Comparison of ENCODE assay signal across 8 mouse cellular contexts in the genomic region with DNA sequence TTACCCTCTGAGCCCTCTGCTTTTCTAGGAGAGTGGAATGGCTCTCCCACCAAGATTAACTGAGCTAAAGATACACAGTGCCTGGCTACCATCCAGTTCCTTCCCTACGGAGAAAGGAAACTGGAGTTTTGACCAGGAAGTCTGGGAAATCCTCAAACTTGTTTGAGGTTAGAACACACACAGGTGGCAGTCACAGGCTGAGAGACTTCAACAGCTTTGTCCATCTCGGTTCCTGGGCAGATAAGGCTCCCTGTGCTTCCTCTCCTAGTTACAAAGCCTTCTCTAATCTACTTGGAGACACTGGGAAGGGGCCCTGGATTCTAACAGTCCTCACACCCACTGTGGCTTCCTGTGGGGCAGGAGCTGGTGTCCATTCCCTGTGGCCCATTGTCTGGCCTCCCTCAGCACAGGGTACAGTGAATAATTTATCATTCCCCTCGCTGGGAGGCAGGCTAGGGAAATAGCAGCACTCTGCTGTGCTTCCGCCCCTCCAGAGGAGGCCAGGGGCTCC. TPM values are rescaled to one million over a fixed set of nuclear protein-coding genes. Genes with fewer than 3 reads are reported as not detected.
DNase-seq lines count a peak whose midpoint lies in the region; ATAC-seq lines count a peak whose summit lies in the region.

No protein-coding gene starts in this region.

- H3K9ac ChIP-seq in hindbrain, embryonic 14.5 days, result peak overlapping the region; percentile 86
- no peak overlapping the region for H3K9ac ChIP-seq in liver, embryonic 12.5 days
- peak overlapping the region; percentile 68; the same call in 1 of the 2 replicates for H3K9ac ChIP-seq in stomach, embryonic 14.5 days (replicated peaks; ENCODE audit: low read depth, low read length)

- DNase-seq in forebrain, embryonic 10.5 days (ENCODE audit: extremely low spot score, low spot score), result no peak
- no peak for DNase-seq in hindbrain, embryonic 14.5 days (ENCODE audit: low spot score)
- DNase-seq in testis, postnatal 10 days (ENCODE audit: low spot score), result no peak
- no peak for DNase-seq in natural killer cell, adult 2 months (ENCODE audit: low spot score in 2 of 2)
- no peak for DNase-seq in right cerebral cortex, postnatal 14 days

- peaks cover 28% of the 10 kb centered on the region for H3K27me3 ChIP-seq in forebrain, embryonic 10.5 days (ENCODE audit: poor library complexity, severe bottlenecking)
- no peaks in the 10 kb centered on the region for H3K27me3 ChIP-seq in hindbrain, embryonic 14.5 days (ENCODE audit: control insufficient read depth, insufficient read depth, low read length)
- H3K27me3 ChIP-seq in liver, embryonic 12.5 days (replicated peaks), result peaks cover 57% of the 10 kb centered on the region
- no peaks in the 10 kb centered on the region for H3K27me3 ChIP-seq in stomach, embryonic 14.5 days (ENCODE audit: control insufficient read depth, insufficient read depth, low read length)

- H3K4me2 ChIP-seq in hindbrain, embryonic 14.5 days (replicated peaks), result peak overlapping the region; percentile 94
- H3K4me2 ChIP-seq in liver, embryonic 12.5 days, result 0 out of 2 replicates have a peak overlapping the region, but pooled peaks have one; percentile 84
- H3K4me2 ChIP-seq in stomach, embryonic 14.5 days (replicated peaks; ENCODE audit: low read depth, low read length), result peak overlapping the region; percentile 94

- peak overlapping the region; percentile 70 for H3K27ac ChIP-seq in brown adipose tissue, adult 24 weeks (replicated peaks; ENCODE audit: low read depth, low read length)
- H3K27ac ChIP-seq in forebrain, embryonic 10.5 days, result peak overlapping the region; percentile 98
- peak overlapping the region; percentile 61 for H3K27ac ChIP-seq in hindbrain, embryonic 14.5 days
- no peak overlapping the region for H3K27ac ChIP-seq in liver, embryonic 12.5 days
- peak overlapping the region; percentile 68; the same call in 1 of the 2 replicates for H3K27ac ChIP-seq in stomach, embryonic 14.5 days (ENCODE audit: low read length)

- H3K4me1 ChIP-seq in brown adipose tissue, adult 24 weeks (ENCODE audit: control insufficient read depth, insufficient read depth, insufficient read length, low read length), result peaks cover 29% of the 10 kb centered on the region
- peaks cover 90% of the 10 kb centered on the region for H3K4me1 ChIP-seq in forebrain, embryonic 10.5 days
- peaks cover 47% of the 10 kb centered on the region for H3K4me1 ChIP-seq in hindbrain, embryonic 14.5 days (replicated peaks; ENCODE audit: control insufficient read depth, insufficient read depth, low read length)
- H3K4me1 ChIP-seq in liver, embryonic 12.5 days, result peaks cover 27% of the 10 kb centered on the region
- H3K4me1 ChIP-seq in stomach, embryonic 14.5 days (ENCODE audit: control insufficient read depth, insufficient read depth, low read length), result peaks cover 23% of the 10 kb centered on the region; the same call in 1 of the 2 replicates

- 33% methylated on average over 4 of the region's 4 CpGs for WGBS in forebrain, embryonic 10.5 days
- 19% methylated on average over 4 of the region's 4 CpGs for WGBS in hindbrain, embryonic 14.5 days
- WGBS in liver, embryonic 12.5 days (ENCODE audit: insufficient replicate concordance), result 19% methylated on average over 4 of the region's 4 CpGs
- 9% methylated on average over 4 of the region's 4 CpGs for WGBS in stomach, embryonic 14.5 days

- no peaks in the 10 kb centered on the region for H3K9me3 ChIP-seq in forebrain, embryonic 10.5 days
- H3K9me3 ChIP-seq in hindbrain, embryonic 14.5 days (ENCODE audit: control insufficient read depth, low read length), result no peaks in the 10 kb centered on the region
- no peaks in the 10 kb centered on the region for H3K9me3 ChIP-seq in liver, embryonic 12.5 days (replicated peaks)
- H3K9me3 ChIP-seq in stomach, embryonic 14.5 days (ENCODE audit: control insufficient read depth, low read depth, low read length), result no peaks in the 10 kb centered on the region

- no peak for ATAC-seq in hindbrain, embryonic 14.5 days (ENCODE audit: low FRiP score)
- ATAC-seq in liver, embryonic 12.5 days, result no peak
- no peak for ATAC-seq in stomach, embryonic 14.5 days (ENCODE audit: insufficient number of reproducible peaks, insufficient read depth, low FRiP score, low read depth)

- H3K36me3 ChIP-seq in forebrain, embryonic 10.5 days (replicated peaks), result peaks cover 18% of the 10 kb centered on the region
- peaks cover 18% of the 10 kb centered on the region for H3K36me3 ChIP-seq in hindbrain, embryonic 14.5 days (replicated peaks; ENCODE audit: control insufficient read depth, insufficient read depth)
- no peaks in the 10 kb centered on the region for H3K36me3 ChIP-seq in liver, embryonic 12.5 days
- no peaks in the 10 kb centered on the region for H3K36me3 ChIP-seq in stomach, embryonic 14.5 days (ENCODE audit: control insufficient read depth, insufficient read depth, low read length)

- peak overlapping the region; percentile 87 for H3K4me3 ChIP-seq in brown adipose tissue, adult 24 weeks (ENCODE audit: insufficient read depth, low read depth, low read length)
- peak overlapping the region; percentile 74 for H3K4me3 ChIP-seq in forebrain, embryonic 10.5 days
- H3K4me3 ChIP-seq in hindbrain, embryonic 14.5 days (replicated peaks; ENCODE audit: low read length), result peak overlapping the region; percentile 76
- H3K4me3 ChIP-seq in liver, embryonic 12.5 days, result no peak overlapping the region
- H3K4me3 ChIP-seq in stomach, embryonic 14.5 days (ENCODE audit: low read depth, low read length), result 0 out of 2 replicates have a peak overlapping the region, but pooled peaks have one; percentile 65

RNA-seq across cellular contexts. Expression of a gene that starts 2.9 kb away (rescaled TPM):
- 10.1 and 10.9 TPM in 2 replicates for polyA plus RNA-seq in brown adipose tissue, adult 24 weeks (2012; ENCODE audit: insufficient read depth, insufficient read length, missing spikeins)
- polyA plus RNA-seq in forebrain, embryonic 10.5 days (2016; fragmentation: Nextera tagmentation; extraction: Ambion mirVana), result 12.7 and 15.9 TPM in 2 replicates
- 37.7 and 46.2 TPM in 2 replicates for polyA plus RNA-seq in hindbrain, embryonic 14.5 days (2014; fragmentation: Nextera tagmentation; extraction: Ambion mirVana)
- polyA plus RNA-seq in liver, embryonic 12.5 days (2016; fragmentation: Nextera tagmentation; extraction: Ambion mirVana), result 2.6 and 3.1 TPM in 2 replicates
- polyA plus RNA-seq in stomach, embryonic 14.5 days (2014; fragmentation: Nextera tagmentation; extraction: Ambion mirVana), result 15.9 and 22.7 TPM in 2 replicates

RNA-seq across cellular contexts. Expression of a gene that starts 31.1 kb away (rescaled TPM):
- polyA plus RNA-seq in brown adipose tissue, adult 24 weeks (2012; ENCODE audit: insufficient read depth, insufficient read length, missing spikeins), result 245 and 533 TPM in 2 replicates
- polyA plus RNA-seq in forebrain, embryonic 10.5 days (2016; fragmentation: Nextera tagmentation; extraction: Ambion mirVana), result 825 and 923 TPM in 2 replicates
- polyA plus RNA-seq in hindbrain, embryonic 14.5 days (2014; fragmentation: Nextera tagmentation; extraction: Ambion mirVana), result 122 and 128 TPM in 2 replicates
- 249 and 251 TPM in 2 replicates for polyA plus RNA-seq in liver, embryonic 12.5 days (2016; fragmentation: Nextera tagmentation; extraction: Ambion mirVana)
- polyA plus RNA-seq in stomach, embryonic 14.5 days (2014; fragmentation: Nextera tagmentation; extraction: Ambion mirVana), result 474 and 475 TPM in 2 replicates
